Comparison of ENCODE assay signal across 19 mouse cellular contexts in genomic region chr10:93538818-93539217, GRCm38 (mm10). TPM values are rescaled to one million over a fixed set of nuclear protein-coding genes. Genes with fewer than 3 reads are reported as not detected.
"Had no signal": no experiment of that assay in that cellular context is flagged by ENCODE, and none has a peak within 500 bp of the region (broad histone marks: within the 10 kb centered on the region; RNA-seq: fewer than 3 reads in every experiment).

No protein-coding gene starts in this region.

- H3K9ac ChIP-seq: limb, embryonic 15.5 days; neural tube, embryonic 12.5 days had no signal

- DNase-seq: layer of hippocampus, adult 9-11 months; layer of hippocampus, postnatal 36 days; lung, embryonic 14.5 days; lung, postnatal 14 days; spleen, adult 18-20 months; thymus, postnatal 36 days had no signal

- H3K27me3 ChIP-seq: midbrain, embryonic 15.5 days had no signal

- H3K27ac ChIP-seq: hindbrain, postnatal 0 days; limb, embryonic 15.5 days; macrophage; midbrain, embryonic 15.5 days; neural tube, embryonic 12.5 days; stomach, embryonic 15.5 days had no signal

- H3K9me3 ChIP-seq: limb, embryonic 15.5 days; megakaryocyte, embryonic 14.5 days; midbrain, embryonic 15.5 days; neural tube, embryonic 12.5 days; stomach, embryonic 15.5 days had no signal

- ATAC-seq: midbrain, embryonic 15.5 days had no signal

- H3K36me3 ChIP-seq: limb, embryonic 15.5 days; midbrain, embryonic 15.5 days; neural tube, embryonic 12.5 days; stomach, embryonic 15.5 days had no signal

RNA-seq across cellular contexts. Expression of gene Amdhd1, which starts 1.0 kb away (rescaled TPM):
- total RNA-seq: monocyte, adult 5-6 weeks; neutrophil, adult 5-6 weeks had no signal
- polyA plus RNA-seq: neural tube, embryonic 12.5 days had no signal

RNA-seq across cellular contexts. Expression of gene Ccdc38, which starts 1.6 kb away (rescaled TPM):
- total RNA-seq: hindbrain, postnatal 0 days; layer of hippocampus, adult 18-20 months; layer of hippocampus, postnatal 36 days; left cerebral cortex, adult 8-10 months; left cerebral cortex, postnatal 25 days; monocyte, adult 5-6 weeks; neutrophil, adult 5-6 weeks had no signal
- polyA plus RNA-seq: macrophage had no signal

RNA-seq across cellular contexts. Expression of gene Hal, which starts 50.2 kb away (rescaled TPM):
- total RNA-seq: hindbrain, postnatal 0 days; left cerebral cortex, postnatal 25 days; monocyte, adult 5-6 weeks had no signal
- polyA plus RNA-seq: midbrain, embryonic 11.5 days had no signal
